Mouse (Mus musculus) adrenal gland, adult 18-20 months (tissue): ENCODE measurements around the gene Numa1. TPM values are rescaled to one million over a fixed set of nuclear protein-coding genes. Genes with fewer than 3 reads are reported as not detected.
"Not testable (repeated sequence)": the region's sequence is repeated elsewhere in the genome, so short reads cannot be mapped to it uniquely, and the experiment has no call there.

Source experiments
- DNase-seq, 2 experiments: peaks; one replicate each; pipeline ENCODE4 v3.0.0; 2021 to 2022; ENCODE audit warnings: low spot score in 2 of 2
- total RNA-seq, 2 experiments: library from RNA; stranded (reverse); gene quantifications; 1 replicate in 1 of 2; 2 replicates in 1 of 2; pipeline ENCODE4 v1.2.3; 2021

The Numa1 gene
- total RNA-seq, 2 experiments from 2014 or later: 141 to 160 TPM

- no peak for DNase-seq
These were observed 2.0 kb downstream of the Numa1 start for GRCm38 (mm10) chr7:101935957-101936356.

GRCm38 (mm10) chr7:101936996-101937395 lies 3.1 kb downstream of the Numa1 start:
- DNase-seq: no peak

DNA sequence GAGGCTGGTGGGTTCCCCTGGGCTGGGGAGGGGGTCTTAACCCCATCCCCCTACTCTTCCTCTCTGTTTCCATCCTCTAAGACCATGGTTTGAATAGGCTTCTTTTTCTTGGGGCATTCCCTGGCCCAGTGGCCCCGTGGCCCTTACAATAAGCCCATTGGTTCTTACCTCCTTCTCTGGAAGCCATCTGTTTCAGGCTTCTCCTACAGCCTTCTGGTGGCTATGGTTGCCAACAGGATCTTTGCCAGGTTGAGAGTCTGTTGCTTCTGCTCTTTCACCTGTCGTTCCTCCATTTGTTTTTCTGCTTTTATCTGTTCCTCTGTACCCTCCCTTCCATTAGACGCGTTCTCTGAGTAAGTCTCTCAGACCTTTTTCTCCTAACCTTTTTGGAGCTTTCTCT lies 3.7 kb downstream of the Numa1 start:
- no peak for DNase-seq

DNA sequence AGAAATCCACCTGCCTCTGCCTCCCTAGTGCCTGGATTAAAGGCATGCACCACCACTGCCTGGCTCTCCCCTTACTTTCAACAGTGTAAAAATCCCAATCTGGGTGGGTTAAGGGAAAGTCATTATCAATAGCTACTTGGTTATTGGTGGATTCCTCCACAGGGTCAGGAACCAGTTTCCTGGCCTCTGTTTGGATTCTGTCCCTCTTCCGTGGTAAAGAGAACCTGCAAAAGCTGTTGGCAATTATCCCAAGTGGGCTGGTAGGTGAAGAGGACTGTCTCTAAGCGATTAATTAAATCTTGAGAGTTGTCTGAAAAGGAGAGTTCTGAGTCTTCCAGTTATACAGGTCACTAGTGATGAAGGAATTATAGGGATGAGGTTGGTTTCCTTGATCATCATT lies 4.4 kb downstream of the Numa1 start:
- no peak for DNase-seq

DNA sequence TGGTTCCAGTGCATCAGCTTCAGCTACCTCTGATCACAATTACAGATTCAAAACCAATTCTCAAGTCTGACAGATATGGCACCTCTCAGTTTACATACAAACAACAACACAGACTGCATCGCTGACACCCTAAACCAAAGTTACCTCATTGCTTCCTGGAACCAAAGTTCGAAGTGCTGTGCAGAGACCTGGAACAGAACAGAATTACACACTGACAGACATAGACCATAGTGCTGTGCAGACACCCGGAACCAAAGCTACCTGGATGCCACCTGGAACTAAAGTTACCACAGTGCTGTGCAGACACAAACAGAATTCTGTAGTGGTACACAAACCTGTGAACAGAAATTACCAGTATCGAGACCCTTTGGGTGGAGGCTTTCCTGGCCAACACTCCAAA lies 5.8 kb downstream of the Numa1 start:
- DNase-seq: no peak

- DNase-seq: not testable (repeated sequence)
These were observed 15.1 kb downstream of the Numa1 start for GRCm38 (mm10) chr7:101949008-101949407.

GRCm38 (mm10) chr7:101951648-101952047 lies 17.7 kb downstream of the Numa1 start:
- no peak for DNase-seq

GRCm38 (mm10) chr7:101952098-101952497 lies 18.2 kb downstream of the Numa1 start:
- no peak for DNase-seq

- DNase-seq: no peak
These were observed 20.3 kb downstream of the Numa1 start for GRCm38 (mm10) chr7:101954163-101954562.

DNA sequence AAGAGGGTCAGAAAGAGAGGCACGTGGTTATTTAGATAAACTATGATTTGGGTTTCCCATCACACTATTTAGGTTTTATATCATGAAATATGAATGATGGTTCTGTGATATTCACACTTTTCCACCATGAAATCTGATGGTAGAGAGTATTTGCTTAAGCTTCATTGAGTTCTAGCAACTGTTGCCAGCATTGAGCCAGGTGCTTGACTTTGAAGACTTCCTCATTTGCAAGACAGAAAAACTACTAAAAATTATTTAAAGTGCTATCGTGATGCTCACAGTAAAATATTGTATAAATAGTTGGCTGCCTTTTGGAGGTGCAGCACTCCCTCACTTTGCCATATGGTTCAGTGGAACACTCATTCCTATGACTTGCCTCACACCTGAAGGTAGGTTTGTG lies 21.4 kb downstream of the Numa1 start:
- DNase-seq: no peak

GRCm38 (mm10) chr7:101955862-101956261 lies 22.0 kb downstream of the Numa1 start:
- no peak for DNase-seq

DNA sequence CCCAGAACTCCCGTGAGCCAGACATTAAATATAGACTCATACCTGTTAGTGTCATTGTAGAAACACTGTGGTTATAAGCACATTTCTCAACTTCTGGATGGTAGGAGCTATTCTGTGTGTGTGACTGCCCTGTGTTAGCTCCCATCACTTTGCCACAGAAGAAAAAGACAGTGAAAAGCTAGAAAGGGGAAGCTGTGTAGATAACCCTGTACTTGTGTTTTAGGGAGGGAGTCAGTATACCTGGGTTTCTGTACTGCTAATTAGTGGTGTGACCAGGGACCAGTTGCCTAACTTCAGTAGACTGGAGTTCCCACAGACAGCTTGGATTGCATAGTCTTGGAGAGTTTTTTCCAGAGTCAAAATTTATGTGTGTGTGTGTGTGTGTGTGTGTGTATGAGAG lies 22.6 kb downstream of the Numa1 start:
- no peak for DNase-seq

- no peak for DNase-seq
These were observed 23.0 kb downstream of the Numa1 start for GRCm38 (mm10) chr7:101956911-101957310.

DNA sequence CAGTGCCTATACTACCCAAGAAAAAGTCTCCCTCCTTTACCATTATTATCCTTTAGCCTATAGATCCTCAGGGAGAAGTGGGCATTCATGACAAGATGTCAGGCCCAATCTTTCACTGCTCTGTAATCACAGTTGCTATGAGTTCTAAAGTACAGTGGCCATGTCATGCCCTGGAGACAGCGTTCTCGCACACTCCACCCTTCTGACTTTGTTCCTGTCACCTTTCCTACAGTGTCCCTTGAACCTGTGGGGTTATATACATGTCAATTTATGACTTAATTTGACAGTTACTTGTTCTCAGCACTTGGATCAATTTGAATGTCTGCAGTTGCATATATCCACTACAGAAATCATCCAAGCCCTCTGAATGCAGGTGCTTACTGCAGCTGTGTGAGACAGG lies 28.9 kb downstream of the Numa1 start:
- no peak for DNase-seq

- DNase-seq: no peak
These were observed 29.7 kb downstream of the Numa1 start for GRCm38 (mm10) chr7:101963621-101964020.

GRCm38 (mm10) chr7:101964551-101964950 lies 30.6 kb downstream of the Numa1 start:
- DNase-seq: no peak

GRCm38 (mm10) chr7:101965606-101966005 lies 31.7 kb downstream of the Numa1 start:
- no peak for DNase-seq

DNA sequence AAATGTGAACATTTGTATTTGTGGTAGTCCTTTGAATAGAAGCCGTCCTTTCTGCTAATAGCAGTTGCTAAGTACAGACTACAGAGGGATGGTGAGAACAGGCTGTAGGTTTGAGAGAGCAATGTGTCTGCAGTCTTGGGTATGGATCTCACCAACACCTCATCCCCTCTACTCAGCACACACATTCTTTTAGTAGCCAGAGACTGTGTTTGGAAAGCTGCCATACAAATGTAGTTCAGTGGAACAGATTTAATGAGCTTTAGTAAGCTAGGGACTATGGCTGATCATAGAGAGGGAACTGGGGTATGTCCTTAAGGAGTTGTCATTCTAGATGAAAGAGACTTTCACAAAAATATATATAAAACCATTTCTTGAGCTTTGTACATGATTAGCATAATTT lies 33.3 kb downstream of the Numa1 start:
- DNase-seq: no peak

GRCm38 (mm10) chr7:101968751-101969150 lies 34.8 kb downstream of the Numa1 start:
- DNase-seq: no peak

GRCm38 (mm10) chr7:101969694-101970428 lies 36.0 kb downstream of the Numa1 start:
- DNase-seq: peak; percentile 84 to 85

DNA sequence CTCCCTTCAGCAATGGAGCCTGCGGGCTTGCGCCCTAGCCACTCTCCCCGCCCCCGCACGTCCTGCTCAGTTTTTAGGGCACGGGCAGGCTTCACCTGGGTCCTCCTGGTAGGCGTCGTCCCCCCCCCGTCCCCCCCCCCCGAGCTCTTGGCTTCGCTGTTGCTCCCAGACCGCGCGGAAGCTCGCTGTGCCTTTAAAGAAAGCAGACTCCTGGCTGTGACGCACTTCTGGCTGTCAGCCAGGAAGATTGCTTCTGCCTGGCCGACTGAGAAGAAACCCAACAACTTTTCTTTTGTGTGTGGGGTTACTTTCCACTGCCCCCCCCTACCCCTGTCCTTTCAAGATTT lies 36.5 kb downstream of the Numa1 start:
- DNase-seq: peak; percentile 82 to 86

- DNase-seq: peak; percentile 55 to 60
These were observed 37.0 kb downstream of the Numa1 start for GRCm38 (mm10) chr7:101970821-101971461.

GRCm38 (mm10) chr7:101971721-101972120 lies 37.8 kb downstream of the Numa1 start:
- no peak for DNase-seq
